Mouse (Mus musculus): ENCODE measurements around the gene A830031A19Rik. TPM values are rescaled to one million over a fixed set of nuclear protein-coding genes. Genes with fewer than 3 reads are reported as not detected.

Gene A830031A19Rik
- polyA plus RNA-seq, 1 experiment from 2014 or later = not detected

GRCm38 (mm10) chr11:24000675-24001074 lies 74.2 kb downstream of the A830031A19Rik start:
- 78% methylated on average over 7 of the region's 7 CpGs for WGBS
- no peak for ATAC-seq (ENCODE audit: insufficient number of reproducible peaks, low FRiP score, low TSS enrichment, low read depth)
- DNase-seq (ENCODE audit: low spot score) = no peak
- Histone ChIP-seq H3K4me1 (ENCODE audit: control insufficient read depth, insufficient read depth, low read length) (no peaks in the 10 kb centered on the region), H3K27me3 (ENCODE audit: control insufficient read depth, insufficient read depth, low read length) (no peaks in the 10 kb centered on the region), H3K4me2 (ENCODE audit: low read depth, severe bottlenecking) (no peak overlapping the region), H3K36me3 (ENCODE audit: control insufficient read depth, insufficient read depth, low read length) (no peaks in the 10 kb centered on the region), H3K27ac (replicated peaks; ENCODE audit: low read depth, low read length) (no peak overlapping the region), H3K9ac (ENCODE audit: low read length) (no peak overlapping the region), H3K9me3 (ENCODE audit: control insufficient read depth, low read length) (no peaks in the 10 kb centered on the region), H3K4me3 (ENCODE audit: low read depth, low read length) (no peak overlapping the region)

Small RNA genes lying within 50 kb of the gene (microRNA-seq; reads per million reads assigned to microRNA genes)
- gene Gm44381 = not detected

Other genes starting within 250 kb of the A830031A19Rik start
- 25.5 and 25.7 TPM in 2 replicates for gene Papolg, start 179.8 kb downstream of the A830031A19Rik start, polyA plus RNA-seq (2014; fragmentation: Nextera tagmentation; extraction: Ambion mirVana)
- 95.2 and 98.4 TPM in 2 replicates for gene Bcl11a, start 3.0 kb upstream of the A830031A19Rik start, polyA plus RNA-seq (2014; fragmentation: Nextera tagmentation; extraction: Ambion mirVana)